10 mouse cellular contexts compared by ENCODE assay signal in genomic region chr9:55332949-55333348, GRCm38 (mm10). TPM values are rescaled to one million over a fixed set of nuclear protein-coding genes. Genes with fewer than 3 reads are reported as not detected.
DNase-seq lines count a peak whose midpoint lies in the region; ATAC-seq and TF ChIP-seq lines count a peak whose summit lies in the region.
"Had no signal": no experiment of that assay in that cellular context is flagged by ENCODE, and none has a peak within 500 bp of the region (broad histone marks: within the 10 kb centered on the region; RNA-seq: fewer than 3 reads in every experiment).

No protein-coding gene starts in this region.

- no peak for TF ChIP-seq EP300 in lung, postnatal 0 days (IDR thresholded peaks at IDR 0.05)

- H3K27me3 ChIP-seq in liver, adult 2 months (ENCODE audit: control insufficient read depth, insufficient read depth, low read length): no peaks in the 10 kb centered on the region
- peaks cover 34% of the 10 kb centered on the region for H3K27me3 ChIP-seq in liver, embryonic 11.5 days (replicated peaks; ENCODE audit: control insufficient read depth, insufficient read depth, low read length)
- H3K27me3 ChIP-seq in heart, embryonic 15.5 days: peaks cover 34% of the 10 kb centered on the region
- no peaks in the 10 kb centered on the region for H3K27me3 ChIP-seq in lung, postnatal 0 days (replicated peaks; ENCODE audit: insufficient read depth, low read length)
- H3K27me3 ChIP-seq: stomach, embryonic 15.5 days had no signal

- DNase-seq in liver, adult 2 months (ENCODE audit: extremely low read depth, low read depth, low spot score): peak; percentile 88
- no peak for DNase-seq in liver, embryonic 11.5 days (ENCODE audit: low spot score)
- DNase-seq in cerebellum, adult 18-20 months: peak; percentile 76 to 83
- peak; percentile 39 for DNase-seq in lung, postnatal 0 days (ENCODE audit: low spot score)
- peak; percentile 23 for DNase-seq in urinary bladder, adult 2 months (ENCODE audit: low spot score)
- no peak for DNase-seq in frontal cortex, postnatal 14 days (ENCODE audit: low spot score in 2 of 2)
- no peak for DNase-seq in thymus, postnatal 10 days (ENCODE audit: low spot score in 2 of 2)

- no peak overlapping the region for H3K4me2 ChIP-seq in liver, embryonic 11.5 days
- H3K4me2 ChIP-seq in heart, embryonic 15.5 days: peak overlapping the region; percentile 19; the same call in 1 of the 2 replicates
- no peak overlapping the region for H3K4me2 ChIP-seq in lung, postnatal 0 days (replicated peaks; ENCODE audit: low read depth, low read length)
- H3K4me2 ChIP-seq: lung, embryonic 15.5 days; stomach, embryonic 15.5 days had no signal

- H3K9ac ChIP-seq in liver, adult 2 months (ENCODE audit: low read depth, low read length): no peak overlapping the region
- no peak overlapping the region for H3K9ac ChIP-seq in liver, embryonic 11.5 days (ENCODE audit: low read depth, low read length)
- H3K9ac ChIP-seq in heart, embryonic 15.5 days: no peak overlapping the region
- H3K9ac ChIP-seq in lung, postnatal 0 days (replicated peaks; ENCODE audit: low read depth): no peak overlapping the region
- H3K9ac ChIP-seq: lung, embryonic 15.5 days; stomach, embryonic 15.5 days had no signal

- H3K36me3 ChIP-seq in liver, adult 2 months (ENCODE audit: control insufficient read depth, insufficient read depth, low read length): no peaks in the 10 kb centered on the region
- no peaks in the 10 kb centered on the region for H3K36me3 ChIP-seq in liver, embryonic 11.5 days (ENCODE audit: control insufficient read depth, insufficient read depth, low read length)
- H3K36me3 ChIP-seq in heart, embryonic 15.5 days: no peaks in the 10 kb centered on the region
- no peaks in the 10 kb centered on the region for H3K36me3 ChIP-seq in lung, postnatal 0 days (ENCODE audit: insufficient read depth, low read length)
- H3K36me3 ChIP-seq: lung, embryonic 15.5 days; stomach, embryonic 15.5 days had no signal

- 0 out of 2 replicates have a peak, but pooled peaks have one; percentile 2 for TF ChIP-seq POLR2A in liver, adult 2 months (IDR thresholded peaks at IDR 0.05; ENCODE audit: extremely low read depth, insufficient read depth, low read length)

- peaks cover 9% of the 10 kb centered on the region for H3K4me1 ChIP-seq in liver, adult 2 months (ENCODE audit: control insufficient read depth, insufficient read depth, low read length)
- H3K4me1 ChIP-seq in liver, embryonic 11.5 days (replicated peaks; ENCODE audit: control insufficient read depth, insufficient read depth, low read length): no peaks in the 10 kb centered on the region
- peaks cover 3% of the 10 kb centered on the region; the same call in 1 of the 2 replicates for H3K4me1 ChIP-seq in heart, embryonic 15.5 days (replicated peaks)
- H3K4me1 ChIP-seq in lung, postnatal 0 days (ENCODE audit: insufficient read depth, low read depth, low read length): no peaks in the 10 kb centered on the region
- H3K4me1 ChIP-seq: lung, embryonic 15.5 days; stomach, embryonic 15.5 days had no signal

- H3K27ac ChIP-seq in liver, adult 2 months (replicated peaks; ENCODE audit: insufficient read depth, low read depth, low read length): peak overlapping the region; percentile 49
- H3K27ac ChIP-seq in liver, embryonic 11.5 days (ENCODE audit: low read depth, low read length): no peak overlapping the region
- H3K27ac ChIP-seq in heart, embryonic 15.5 days: no peak overlapping the region
- H3K27ac ChIP-seq in lung, postnatal 0 days (ENCODE audit: low read length): no peak overlapping the region
- H3K27ac ChIP-seq: lung, embryonic 15.5 days; stomach, embryonic 15.5 days had no signal

- H3K4me3 ChIP-seq in liver, adult 2 months (ENCODE audit: insufficient read depth, low read depth, low read length): no peak overlapping the region
- no peak overlapping the region for H3K4me3 ChIP-seq in liver, embryonic 11.5 days (ENCODE audit: low read depth, low read length)
- H3K4me3 ChIP-seq in heart, embryonic 15.5 days: no peak overlapping the region
- no peak overlapping the region for H3K4me3 ChIP-seq in lung, postnatal 0 days (ENCODE audit: low read depth, low read length)
- H3K4me3 ChIP-seq: lung, embryonic 15.5 days; stomach, embryonic 15.5 days had no signal

- H3K9me3 ChIP-seq in liver, embryonic 11.5 days (ENCODE audit: control insufficient read depth, low read length): no peaks in the 10 kb centered on the region
- no peaks in the 10 kb centered on the region for H3K9me3 ChIP-seq in heart, embryonic 15.5 days (replicated peaks)
- H3K9me3 ChIP-seq in lung, postnatal 0 days (ENCODE audit: low read length): no peaks in the 10 kb centered on the region
- H3K9me3 ChIP-seq: lung, embryonic 15.5 days; stomach, embryonic 15.5 days had no signal

- H3K79me2 ChIP-seq in liver, adult 2 months (ENCODE audit: control insufficient read depth, insufficient read depth, low read length): no peaks in the 10 kb centered on the region

- 15% methylated on average over 7 of the region's 7 CpGs for WGBS in liver, adult 2 months
- WGBS in liver, embryonic 11.5 days: 43% methylated on average over 7 of the region's 7 CpGs
- WGBS in heart, embryonic 15.5 days: 33% methylated on average over 7 of the region's 7 CpGs
- 24% methylated on average over 7 of the region's 7 CpGs for WGBS in lung, postnatal 0 days

- no peak for ATAC-seq in liver, embryonic 11.5 days (replicated peaks; ENCODE audit: low FRiP score)
- no peak for ATAC-seq in heart, embryonic 15.5 days (replicated peaks; ENCODE audit: insufficient number of reproducible peaks, insufficient read depth, low FRiP score, low read depth)
- ATAC-seq in lung, postnatal 0 days: peak; percentile 60

- peak; percentile 39; the same call in 1 of the 2 replicates for TF ChIP-seq CTCF in liver, adult 2 months (IDR thresholded peaks at IDR 0.05; ENCODE audit: low read depth, low read length)
- TF ChIP-seq CTCF in lung, postnatal 0 days (IDR thresholded peaks at IDR 0.05): peak; percentile 35

RNA-seq across cellular contexts. Expression of gene Tmem266, which starts 6.2 kb away (rescaled TPM):
- 1.5 TPM in 2 replicates for total RNA-seq in liver, adult 2 months (2014; rRNA removed)
- 1.5 and 1.7 TPM in 2 replicates for polyA plus RNA-seq in liver, adult 2 months (2012; rRNA removed)
- polyA plus RNA-seq in liver, embryonic 11.5 days (2014; fragmentation: Nextera tagmentation; extraction: Ambion mirVana): 0.09 TPM in 1 of 2 replicates, not detected in the other
- polyA plus RNA-seq in heart, embryonic 15.5 days (2015; fragmentation: Nextera tagmentation; extraction: Ambion mirVana): 0.14 and 0.15 TPM in 2 replicates
- 0.05 and 0.07 TPM in 2 replicates for polyA plus RNA-seq in lung, postnatal 0 days (2015; fragmentation: Nextera tagmentation; extraction: Ambion mirVana)
- 0.40 and 0.44 TPM in 2 replicates for polyA plus RNA-seq in urinary bladder, adult 2 months (2012; rRNA removed)

RNA-seq across cellular contexts. Expression of gene Nrg4, which starts 6.3 kb away (rescaled TPM):
- total RNA-seq in liver, adult 2 months (2014; rRNA removed): 24.2 and 24.7 TPM in 2 replicates
- polyA plus RNA-seq in liver, adult 2 months (2012; rRNA removed): 4.5 and 5.3 TPM in 2 replicates
- polyA plus RNA-seq in liver, embryonic 11.5 days (2014; fragmentation: Nextera tagmentation; extraction: Ambion mirVana): 1.1 TPM in 2 replicates
- polyA plus RNA-seq in heart, embryonic 15.5 days (2015; fragmentation: Nextera tagmentation; extraction: Ambion mirVana): 0.73 and 1.4 TPM in 2 replicates
- 1.2 and 1.4 TPM in 2 replicates for polyA plus RNA-seq in lung, postnatal 0 days (2015; fragmentation: Nextera tagmentation; extraction: Ambion mirVana)
- polyA plus RNA-seq in urinary bladder, adult 2 months (2012; rRNA removed): 1.9 and 2.8 TPM in 2 replicates

Comparison
In these comparisons a context has a peak if more than half of its experiments do, and no peak if none do; other contexts are left out.
1. DNase-seq: peak in liver, adult 2 months (single experiment), cerebellum, adult 18-20 months (2 of 2), lung, postnatal 0 days (single experiment) and urinary bladder, adult 2 months (single experiment); none in liver, embryonic 11.5 days (single experiment), frontal cortex, postnatal 14 days (0 of 2) and thymus, postnatal 10 days (0 of 2).